Mouse (Mus musculus): ENCODE measurements around the gene Slit3. TPM values are rescaled to one million over a fixed set of nuclear protein-coding genes. Genes with fewer than 3 reads are reported as not detected.

Slit3 gene
- polyA plus RNA-seq, 2 experiments: 0.20 to 0.23 TPM

DNA sequence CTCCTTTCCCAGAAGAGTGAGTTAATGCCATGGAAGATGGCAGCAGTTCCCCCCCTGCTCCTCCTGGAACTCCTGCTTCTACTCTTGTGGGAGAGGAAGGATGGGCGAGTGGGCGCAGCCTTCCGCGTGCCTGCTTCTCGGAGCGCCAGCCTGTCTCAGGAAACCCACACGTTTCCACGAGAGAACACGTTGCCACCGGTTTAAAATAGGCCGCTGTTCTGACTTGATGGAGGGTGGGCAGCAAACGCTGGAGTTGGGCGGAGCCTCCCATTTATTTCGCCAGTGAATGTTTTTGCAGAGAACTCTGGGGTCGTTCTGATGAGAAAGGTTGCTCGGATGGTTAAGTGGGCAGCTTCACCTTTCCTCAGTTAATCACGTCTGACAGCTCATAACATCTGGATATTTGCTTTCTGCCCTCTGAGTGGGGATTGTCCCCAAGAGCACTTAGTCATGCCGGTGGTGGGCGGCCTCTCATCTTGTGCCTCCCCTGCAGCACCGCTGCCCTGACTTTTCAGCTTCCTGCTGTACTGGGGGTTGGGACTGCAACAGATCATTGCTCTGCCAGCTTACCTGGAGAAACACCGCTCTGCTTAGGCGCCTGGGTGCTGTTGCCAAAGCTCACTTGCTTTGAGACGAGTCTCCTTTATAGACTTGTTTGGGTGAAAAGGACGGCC is 57.3 kb downstream of the Slit3 start:
- Histone ChIP-seq H3K4me1 (replicated peaks; ENCODE audit: control insufficient read depth in 2 of 2, insufficient read depth in 2 of 2, low read length in 1 of 2) (no peaks in the 10 kb centered on the region), H3K9me3 (ENCODE audit: control insufficient read depth, low read length) (no peaks in the 10 kb centered on the region), H3K36me3 (replicated peaks; ENCODE audit: control insufficient read depth, insufficient read depth, low read depth) (no peaks in the 10 kb centered on the region), H3K4me3 (ENCODE audit: insufficient read depth in 1 of 2, low read depth in 2 of 2, low read length in 2 of 2) (no peak overlapping the region), H3K27ac (no peak overlapping the region), H3K9ac (replicated peaks) (no peak overlapping the region), H3K27me3 (ENCODE audit: control insufficient read depth, insufficient read depth, low read length) (no peaks in the 10 kb centered on the region), H3K4me2 (ENCODE audit: low read depth) (no peak overlapping the region)
- WGBS (ENCODE audit: insufficient replicate concordance): 45% methylated on average over 24 of the region's 24 CpGs
- no peak for ATAC-seq (ENCODE audit: insufficient read depth)
- DNase-seq (ENCODE audit: low read depth in 3 of 3, low spot score in 3 of 3): no peak
- TF ChIP-seq EP300 (IDR thresholded peaks at IDR 0.05; ENCODE audit: low read depth): no peak
- no peak for TF ChIP-seq CTCF (IDR thresholded peaks at IDR 0.05; ENCODE audit: low read depth)

DNA sequence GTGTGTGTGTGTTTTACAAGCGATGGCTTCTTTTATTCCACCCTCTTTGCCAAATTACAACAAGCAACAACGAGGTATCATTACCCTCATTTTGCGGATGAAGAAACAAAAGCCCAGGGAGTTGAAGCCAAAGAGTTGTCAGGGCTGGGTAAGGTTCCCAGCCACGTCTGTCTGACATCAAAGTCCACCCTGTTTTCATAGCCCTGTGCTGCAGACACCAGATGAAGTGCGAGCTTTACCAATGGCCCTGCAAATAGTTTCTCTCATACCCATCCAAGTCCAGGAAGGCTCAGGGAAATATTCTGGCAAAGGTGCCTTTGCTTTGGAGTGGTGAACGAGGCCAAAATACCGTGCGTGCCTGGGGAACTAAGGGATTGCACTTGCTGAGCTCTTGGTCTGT is 58.3 kb downstream of the Slit3 start:
- DNase-seq (ENCODE audit: low read depth in 3 of 3, low spot score in 3 of 3): no peak
- Histone ChIP-seq H3K4me1 (replicated peaks; ENCODE audit: control insufficient read depth in 2 of 2, insufficient read depth in 2 of 2, low read length in 1 of 2) (no peaks in the 10 kb centered on the region), H3K27ac (no peak overlapping the region), H3K27me3 (ENCODE audit: control insufficient read depth, insufficient read depth, low read length) (no peaks in the 10 kb centered on the region), H3K4me2 (ENCODE audit: low read depth) (no peak overlapping the region), H3K9me3 (ENCODE audit: control insufficient read depth, low read length) (no peaks in the 10 kb centered on the region), H3K4me3 (ENCODE audit: insufficient read depth in 1 of 2, low read depth in 2 of 2, low read length in 2 of 2) (no peak overlapping the region), H3K9ac (replicated peaks) (no peak overlapping the region), H3K36me3 (replicated peaks; ENCODE audit: control insufficient read depth, insufficient read depth, low read depth) (no peaks in the 10 kb centered on the region)
- no peak for ATAC-seq (ENCODE audit: insufficient read depth)
- WGBS (ENCODE audit: insufficient replicate concordance): 70% methylated on average over 8 of the region's 8 CpGs
- TF ChIP-seq EP300 (IDR thresholded peaks at IDR 0.05; ENCODE audit: low read depth) (no peak), CTCF (IDR thresholded peaks at IDR 0.05; ENCODE audit: low read depth) (no peak)

DNA sequence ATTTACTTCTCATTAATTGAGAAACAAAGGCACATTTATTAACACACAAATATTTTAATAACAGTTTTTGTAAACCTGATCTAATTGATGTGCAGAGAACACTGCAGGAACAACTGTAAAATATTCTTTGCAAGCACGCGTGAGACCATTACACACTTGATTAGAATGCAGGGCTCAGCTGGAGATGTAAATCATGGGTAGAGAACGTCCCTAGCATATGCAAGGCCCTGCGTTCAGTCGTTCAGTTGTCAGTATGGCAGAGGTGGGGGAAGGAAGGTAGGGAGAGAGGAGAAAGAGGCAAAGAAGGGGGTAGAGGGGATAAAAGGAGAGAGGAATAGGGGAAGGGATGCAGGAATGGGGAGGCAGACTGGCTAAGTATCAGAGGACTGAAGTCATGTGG is 61.9 kb downstream of the Slit3 start:
- no peak overlapping the region for H3K4me3 ChIP-seq (ENCODE audit: insufficient read depth in 1 of 2, low read depth in 2 of 2, low read length in 2 of 2)
- no peaks in the 10 kb centered on the region for H3K4me1 ChIP-seq (replicated peaks; ENCODE audit: control insufficient read depth in 2 of 2, insufficient read depth in 2 of 2, low read length in 1 of 2)
- no peak overlapping the region for H3K9ac ChIP-seq (replicated peaks)
- no peaks in the 10 kb centered on the region for H3K36me3 ChIP-seq (replicated peaks; ENCODE audit: control insufficient read depth, insufficient read depth, low read depth)
- ATAC-seq (ENCODE audit: insufficient read depth) (no peak), DNase-seq (ENCODE audit: low read depth in 3 of 3, low spot score in 3 of 3) (no peak)
- 63% methylated on average over 5 of the region's 5 CpGs for WGBS (ENCODE audit: insufficient replicate concordance)
- no peaks in the 10 kb centered on the region for H3K9me3 ChIP-seq (ENCODE audit: control insufficient read depth, low read length)
- H3K27ac ChIP-seq: no peak overlapping the region
- TF ChIP-seq EP300 (IDR thresholded peaks at IDR 0.05; ENCODE audit: low read depth) (no peak), CTCF (IDR thresholded peaks at IDR 0.05; ENCODE audit: low read depth) (no peak)
- H3K4me2 ChIP-seq (ENCODE audit: low read depth): no peak overlapping the region
- no peaks in the 10 kb centered on the region for H3K27me3 ChIP-seq (ENCODE audit: control insufficient read depth, insufficient read depth, low read length)

DNA sequence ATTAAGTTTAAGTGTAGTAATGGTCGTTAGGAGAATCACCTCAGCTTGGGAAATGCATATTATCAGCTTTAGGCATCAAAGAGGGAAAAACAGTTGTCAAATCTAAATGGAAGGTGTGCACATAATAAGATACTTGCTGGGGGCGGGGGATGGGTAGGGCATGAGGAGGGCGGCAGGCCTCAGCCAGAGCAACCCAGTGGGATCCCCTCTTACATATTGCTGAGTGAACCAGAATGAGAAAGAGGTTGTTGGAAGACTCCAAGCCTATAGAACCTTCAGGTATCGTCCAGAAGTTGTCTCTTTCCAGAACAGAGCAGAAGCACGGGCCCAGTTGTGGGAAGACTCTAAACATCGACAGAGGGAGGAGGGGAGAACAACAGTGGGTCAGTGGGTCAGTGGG is 73.8 kb downstream of the Slit3 start:
- TF ChIP-seq EP300 (IDR thresholded peaks at IDR 0.05; ENCODE audit: low read depth) (no peak), CTCF (IDR thresholded peaks at IDR 0.05; ENCODE audit: low read depth) (no peak)
- Histone ChIP-seq H3K4me3 (ENCODE audit: insufficient read depth in 1 of 2, low read depth in 2 of 2, low read length in 2 of 2) (no peak overlapping the region), H3K9me3 (ENCODE audit: control insufficient read depth, low read length) (no peaks in the 10 kb centered on the region), H3K4me2 (ENCODE audit: low read depth) (no peak overlapping the region), H3K4me1 (replicated peaks; ENCODE audit: control insufficient read depth in 2 of 2, insufficient read depth in 2 of 2, low read length in 1 of 2) (no peaks in the 10 kb centered on the region), H3K27me3 (ENCODE audit: control insufficient read depth, insufficient read depth, low read length) (no peaks in the 10 kb centered on the region), H3K36me3 (replicated peaks; ENCODE audit: control insufficient read depth, insufficient read depth, low read depth) (no peaks in the 10 kb centered on the region), H3K9ac (replicated peaks) (no peak overlapping the region), H3K27ac (no peak overlapping the region)
- whole genome bisulfite sequencing (ENCODE audit: insufficient replicate concordance): 64% methylated on average over 6 of the region's 6 CpGs
- DNase-seq (ENCODE audit: low read depth in 3 of 3, low spot score in 3 of 3): no peak
- ATAC-seq (ENCODE audit: insufficient read depth): no peak

DNA sequence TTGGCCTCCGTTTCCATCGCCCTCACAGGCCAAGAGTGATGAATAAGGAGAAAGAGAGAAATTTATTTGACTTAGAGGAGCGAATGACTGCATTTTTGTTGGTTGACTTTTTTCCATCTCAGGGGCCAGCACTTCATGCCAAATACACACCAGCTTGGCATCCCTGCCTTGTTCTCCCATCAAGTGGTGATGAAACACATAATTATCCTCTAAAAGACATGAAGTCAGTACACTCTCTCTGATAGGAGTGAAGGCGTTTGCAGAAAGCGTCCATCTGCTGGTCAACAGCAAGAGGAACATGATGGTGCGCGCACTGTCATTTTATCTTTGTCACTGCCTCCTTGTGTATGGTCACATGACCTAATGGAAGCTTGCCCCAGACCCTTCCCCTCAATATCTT is 75.8 kb downstream of the Slit3 start:
- Histone ChIP-seq H3K4me1 (replicated peaks; ENCODE audit: control insufficient read depth in 2 of 2, insufficient read depth in 2 of 2, low read length in 1 of 2) (no peaks in the 10 kb centered on the region), H3K36me3 (replicated peaks; ENCODE audit: control insufficient read depth, insufficient read depth, low read depth) (no peaks in the 10 kb centered on the region), H3K9ac (replicated peaks) (no peak overlapping the region), H3K27me3 (ENCODE audit: control insufficient read depth, insufficient read depth, low read length) (no peaks in the 10 kb centered on the region), H3K4me2 (ENCODE audit: low read depth) (no peak overlapping the region), H3K9me3 (ENCODE audit: control insufficient read depth, low read length) (no peaks in the 10 kb centered on the region), H3K27ac (no peak overlapping the region), H3K4me3 (ENCODE audit: insufficient read depth in 1 of 2, low read depth in 2 of 2, low read length in 2 of 2) (no peak overlapping the region)
- DNase-seq (ENCODE audit: low read depth in 3 of 3, low spot score in 3 of 3) (no peak), ATAC-seq (ENCODE audit: insufficient read depth) (no peak)
- WGBS (ENCODE audit: insufficient replicate concordance): 69% methylated on average over 7 of the region's 7 CpGs
- TF ChIP-seq EP300 (IDR thresholded peaks at IDR 0.05; ENCODE audit: low read depth): no peak
- TF ChIP-seq CTCF (IDR thresholded peaks at IDR 0.05; ENCODE audit: low read depth): no peak

All from liver, embryonic 14.5 days (tissue).